Mouse (Mus musculus) skeletal muscle tissue, adult 2 months (tissue): ENCODE measurements at regions not wholly inside any gene's neighbourhood (a gene's known extent, or its start where the extent isn't known, plus 50 kb on each side); places are given as distances from the start of the nearest gene placed in this dataset.

Source experiments
- DNase-seq: peaks from one replicate; pipeline ENCODE4 v3.0.0-alpha.2; 2012; ENCODE audit warnings: low read depth, low spot score

GRCm38 (mm10) chr13:90584766-90585165, 320.4 kb downstream of the Atp6ap1l start:
- DNase-seq = no peak

GRCm38 (mm10) chr13:90575371-90575770, 329.8 kb downstream of the Atp6ap1l start:
- no peak for DNase-seq

- no peak for DNase-seq
Observed at GRCm38 (mm10) chr13:90572580-90572979, 332.6 kb downstream of the Atp6ap1l start.

- no peak for DNase-seq
Observed at GRCm38 (mm10) chr13:90563183-90563840, 341.8 kb downstream of the Atp6ap1l start.

GRCm38 (mm10) chr13:90560095-90560494, 345.1 kb downstream of the Atp6ap1l start:
- no peak for DNase-seq

- no peak for DNase-seq
Observed at GRCm38 (mm10) chr13:90559481-90559880, 345.7 kb downstream of the Atp6ap1l start.

GRCm38 (mm10) chr13:90551166-90551565, 354.0 kb downstream of the Atp6ap1l start:
- no peak for DNase-seq

GRCm38 (mm10) chr13:90546288-90547035, 358.7 kb downstream of the Atp6ap1l start:
- DNase-seq = no peak

- DNase-seq = no peak
Observed at GRCm38 (mm10) chr13:90545816-90546215, 359.3 kb downstream of the Atp6ap1l start.

GRCm38 (mm10) chr13:90537525-90537924, 367.6 kb downstream of the Atp6ap1l start:
- no peak for DNase-seq

GRCm38 (mm10) chr13:90526998-90527397, 378.2 kb downstream of the Atp6ap1l start:
- DNase-seq = no peak

GRCm38 (mm10) chr13:90525801-90526200, 379.4 kb downstream of the Atp6ap1l start:
- no peak for DNase-seq

GRCm38 (mm10) chr13:90521758-90522245, 383.4 kb downstream of the Atp6ap1l start:
- DNase-seq = peak; percentile 13

- no peak for DNase-seq
Observed at GRCm38 (mm10) chr13:90520992-90521757, 384.0 kb downstream of the Atp6ap1l start.

GRCm38 (mm10) chr13:90515773-90516503, 389.2 kb downstream of the Atp6ap1l start:
- peak; percentile 90 for DNase-seq

GRCm38 (mm10) chr13:90513867-90514266, 391.3 kb downstream of the Atp6ap1l start:
- peak; percentile 31 for DNase-seq

- no peak for DNase-seq
Observed at GRCm38 (mm10) chr13:90512786-90513401, 392.3 kb downstream of the Atp6ap1l start.

- DNase-seq = no peak
Observed at GRCm38 (mm10) chr13:90510479-90510878, 394.7 kb downstream of the Atp6ap1l start.

GRCm38 (mm10) chr13:90503188-90503587, 402.0 kb downstream of the Atp6ap1l start:
- DNase-seq = no peak

GRCm38 (mm10) chr13:90502141-90502540, 403.0 kb downstream of the Atp6ap1l start:
- no peak for DNase-seq

GRCm38 (mm10) chr13:90498978-90499377, 406.2 kb downstream of the Atp6ap1l start:
- no peak for DNase-seq
